Mouse (Mus musculus): ENCODE results near the gene Apobec1.
"Not testable (repeated sequence)": the region's sequence is repeated elsewhere in the genome, so short reads cannot be mapped to it uniquely, and the experiment has no call there.

Gene Apobec1

DNA sequence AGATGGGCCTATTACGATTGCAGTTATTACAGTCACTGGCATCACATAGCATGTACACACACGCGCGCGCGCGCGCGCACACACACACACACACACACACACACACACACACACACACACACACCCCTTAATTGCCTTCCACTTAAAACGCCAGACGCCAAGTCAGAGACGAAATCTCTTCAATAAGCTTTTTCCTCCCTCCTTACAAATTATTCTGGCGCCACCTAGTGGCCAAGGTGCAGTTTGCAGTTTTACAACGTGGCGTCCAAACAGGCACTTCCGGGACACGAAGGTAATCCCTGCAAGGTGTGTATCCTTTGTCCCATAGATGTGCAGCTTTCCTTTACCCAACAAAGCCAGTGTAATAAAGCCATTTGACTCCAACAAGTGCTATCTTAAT lies 41.8 kb downstream of the Apobec1 start:
- DNase-seq (ENCODE audit: low read depth, low spot score): peak; percentile 80

GRCm38 (mm10) chr6:122556959-122557561 lies 45.2 kb downstream of the Apobec1 start:
- DNase-seq (ENCODE audit: low read depth, low spot score): peak; percentile 35

GRCm38 (mm10) chr6:122555266-122555665 lies 47.0 kb downstream of the Apobec1 start:
- DNase-seq (ENCODE audit: low read depth, low spot score): no peak

DNA sequence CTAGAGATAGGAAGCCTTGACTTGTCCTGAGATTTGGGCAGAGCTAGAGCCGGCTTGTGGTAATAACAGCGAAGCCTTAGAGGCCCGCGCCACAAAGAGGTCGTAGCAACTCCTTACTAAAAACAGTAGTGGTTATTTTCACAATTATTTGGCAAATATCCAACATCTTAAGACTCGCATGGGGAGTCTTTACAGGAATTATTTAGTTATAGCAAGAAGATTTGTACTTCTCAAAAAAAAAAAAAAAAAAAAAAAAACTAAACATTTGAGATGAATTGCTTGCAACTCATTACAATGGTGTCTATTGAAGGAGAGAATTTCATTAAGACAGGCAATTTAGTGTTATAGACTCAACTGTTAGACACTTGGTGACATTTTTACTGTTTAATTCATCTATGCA lies 48.1 kb downstream of the Apobec1 start:
- no peak for DNase-seq (ENCODE audit: low read depth, low spot score)

- no peak for DNase-seq (ENCODE audit: low read depth, low spot score)
Observed at GRCm38 (mm10) chr6:122553606-122554005, 48.6 kb downstream of the Apobec1 start, which contains the start of gene Aicda. Gene Aicda (plus strand): TSS chr6:122553801.

DNA sequence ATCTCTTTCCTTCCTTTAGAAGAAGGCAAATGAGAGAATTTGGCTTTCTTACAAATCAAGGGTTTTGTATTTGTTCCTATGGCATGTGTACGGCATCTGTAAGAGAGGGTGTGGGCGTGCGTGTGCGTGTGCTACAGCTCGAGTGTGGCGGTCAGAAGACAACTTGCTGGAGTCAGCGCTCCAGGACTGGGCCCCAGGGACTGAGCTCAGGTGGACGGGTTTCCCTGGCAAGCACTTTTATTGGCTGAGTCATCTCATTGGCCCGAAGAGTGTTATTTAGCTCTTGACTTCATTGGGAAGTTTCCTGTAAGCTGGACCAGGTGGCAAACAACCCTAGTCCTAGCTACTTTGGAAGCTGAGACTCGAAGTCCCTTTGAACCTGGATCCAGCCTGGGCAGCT lies 56.3 kb downstream of the Apobec1 start:
- no peak for DNase-seq (ENCODE audit: low read depth, low spot score)

DNA sequence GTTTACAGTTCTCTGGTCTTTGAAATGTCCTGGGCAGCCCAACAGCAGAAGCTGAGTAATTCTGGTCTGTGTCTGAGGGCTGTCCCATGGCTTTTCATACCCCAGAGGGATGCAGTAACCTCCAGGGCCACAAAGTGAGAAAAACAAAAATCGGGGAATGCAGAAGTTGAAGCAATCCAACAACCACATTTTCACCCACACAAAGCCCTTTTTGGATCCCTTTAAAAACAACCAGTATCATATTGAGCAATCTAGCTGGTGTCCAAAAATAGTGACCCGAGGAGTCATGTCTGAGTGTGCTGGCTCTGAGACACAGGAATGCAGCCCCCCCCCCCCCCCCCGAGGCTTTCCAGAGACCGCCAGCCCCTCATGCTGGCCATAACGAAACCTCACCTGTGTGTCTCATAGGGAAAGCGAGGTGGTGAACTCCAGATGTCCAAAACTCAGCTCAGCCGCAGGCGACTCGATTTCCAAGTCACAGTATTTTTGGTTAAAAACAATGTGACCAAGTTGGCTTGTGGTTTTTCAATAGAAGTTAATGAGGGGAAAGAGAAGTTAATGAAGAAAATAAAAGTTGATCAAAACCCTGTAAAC lies 56.9 kb downstream of the Apobec1 start:
- DNase-seq (ENCODE audit: low read depth, low spot score): no peak

DNA sequence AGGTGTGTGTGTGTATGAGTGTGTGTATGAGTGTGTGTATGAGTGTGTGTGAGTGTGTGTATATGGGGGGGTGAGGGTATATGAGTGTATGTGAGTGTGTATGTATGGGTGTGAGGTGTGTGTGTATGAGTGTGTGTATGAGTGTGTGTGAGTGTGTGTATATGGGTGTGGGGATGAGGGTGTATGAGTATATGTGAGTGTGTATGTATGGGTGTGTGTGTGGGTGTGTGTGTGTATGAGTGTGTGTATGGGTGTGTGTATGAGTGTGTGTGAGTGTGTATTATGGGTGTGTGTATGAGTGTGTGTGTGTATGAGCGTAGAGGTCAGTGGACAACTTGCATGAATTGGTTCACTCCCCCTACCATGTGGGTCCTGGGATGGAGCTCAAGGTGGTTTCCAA lies 57.6 kb downstream of the Apobec1 start:
- DNase-seq (ENCODE audit: low read depth, low spot score): no peak

DNA sequence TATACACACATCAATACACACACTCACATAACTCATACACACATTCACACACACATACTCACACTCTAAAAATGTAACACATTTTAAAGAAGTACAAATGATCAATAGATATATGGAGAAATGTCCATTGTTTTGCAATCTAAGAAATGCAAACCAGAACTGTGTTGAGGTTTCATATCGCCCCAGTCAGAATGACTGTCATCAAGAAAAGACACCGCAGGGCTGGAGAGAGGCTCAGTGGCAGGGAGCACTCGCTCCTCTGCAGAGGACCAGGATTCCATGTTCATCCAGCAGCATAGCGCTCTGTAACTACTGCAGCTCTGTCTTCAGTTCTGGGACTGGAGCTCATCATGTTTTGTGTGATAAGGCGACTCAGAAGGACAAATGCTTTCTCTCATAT lies 58.7 kb downstream of the Apobec1 start:
- no peak for DNase-seq (ENCODE audit: low read depth, low spot score)

- not testable (repeated sequence) for DNase-seq (ENCODE audit: low read depth, low spot score)
Observed at GRCm38 (mm10) chr6:122542459-122542858, 59.8 kb downstream of the Apobec1 start.

DNA sequence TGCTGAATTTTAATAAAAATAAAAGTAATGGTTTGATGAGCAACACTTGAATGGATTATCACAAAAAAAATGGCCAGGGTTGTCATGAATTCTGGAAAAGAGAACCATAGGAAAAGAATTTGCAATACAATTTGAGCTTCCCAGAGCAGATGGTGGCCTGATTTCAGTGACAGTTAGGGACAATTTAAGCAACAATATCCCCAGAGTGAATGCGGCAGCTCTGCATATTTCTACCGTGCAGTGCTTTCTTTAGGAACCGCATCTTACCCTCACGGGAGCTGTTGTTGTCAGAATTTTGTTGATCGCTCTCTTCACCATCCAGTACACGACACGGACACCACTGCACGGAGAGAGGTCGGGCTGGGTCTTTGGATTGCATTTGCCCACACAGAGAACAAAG lies 62.7 kb downstream of the Apobec1 start:
- DNase-seq (ENCODE audit: low read depth, low spot score): no peak

GRCm38 (mm10) chr6:122534032-122534431 lies 68.2 kb downstream of the Apobec1 start:
- no peak for DNase-seq (ENCODE audit: low read depth, low spot score)

GRCm38 (mm10) chr6:122532883-122533302 lies 69.4 kb downstream of the Apobec1 start:
- no peak for DNase-seq (ENCODE audit: low read depth, low spot score)

DNA sequence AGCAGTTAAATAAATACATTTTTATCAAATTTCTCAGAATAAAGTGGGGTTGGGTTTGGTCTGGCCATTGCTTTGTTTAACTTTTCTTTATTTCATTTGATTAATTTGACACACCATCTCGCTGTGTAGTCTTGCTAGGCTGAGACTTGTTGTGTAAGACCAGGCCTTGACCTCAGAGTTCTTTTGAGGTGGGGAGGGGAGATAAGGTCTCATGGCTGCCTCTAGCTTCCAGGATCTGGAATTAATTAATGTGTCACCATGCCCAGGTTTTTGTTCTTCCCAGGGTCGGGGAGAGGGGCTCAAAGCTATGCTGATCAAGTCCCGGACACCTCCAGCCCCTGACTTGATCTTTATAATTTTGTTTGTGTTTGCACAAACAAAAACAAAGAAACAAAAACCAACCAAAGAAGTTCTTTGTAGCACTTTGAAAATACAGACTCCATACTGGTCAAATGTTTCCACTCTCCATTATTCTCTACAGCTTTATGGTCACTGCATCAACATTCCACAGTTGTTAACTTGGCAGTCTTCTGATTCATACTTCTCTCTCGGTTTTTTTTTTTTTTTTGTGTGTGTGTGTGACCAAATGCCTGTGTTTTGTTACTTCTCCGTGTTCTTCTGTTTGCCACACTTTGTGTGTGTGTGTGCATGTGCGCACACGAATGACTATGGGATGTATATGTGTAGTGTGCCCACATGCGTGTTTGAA lies 70.6 kb downstream of the Apobec1 start:
- no peak for DNase-seq (ENCODE audit: low read depth, low spot score)

DNA sequence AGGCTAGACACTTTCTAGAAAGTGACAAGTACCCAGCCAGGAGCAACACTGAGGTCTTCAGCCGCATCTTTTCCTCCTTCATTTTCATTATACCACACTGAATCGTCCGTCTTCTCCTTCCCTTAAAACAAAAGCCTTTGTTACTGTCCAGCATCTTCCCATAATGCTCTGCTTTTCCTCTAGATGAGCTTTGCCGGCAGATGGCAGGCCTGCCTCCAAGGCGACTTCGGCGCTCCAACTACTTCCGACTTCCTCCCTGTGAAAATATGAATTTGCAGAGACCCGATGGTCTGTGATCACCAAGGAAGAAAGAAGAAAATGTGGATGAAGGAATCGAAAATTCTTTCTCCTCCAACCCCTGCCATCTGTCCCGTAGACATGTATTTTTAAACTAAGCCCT lies 74.1 kb downstream of the Apobec1 start:
- DNase-seq (ENCODE audit: low read depth, low spot score): no peak
